Mouse (Mus musculus): ENCODE data around the gene Olfr1015. TPM values are rescaled to one million over a fixed set of nuclear protein-coding genes. Genes with fewer than 3 reads are reported as not detected.

Gene Olfr1015
- not detected for total RNA-seq (2021)
- long read RNA-seq, experiment 1: 0 reads
- long read RNA-seq, experiment 2: 0 reads

GRCm38 (mm10) chr2:85781717-85782116 is at the start of gene Olfr1015:
Gene Olfr1015 (plus strand): TSS chr2:85782017.
- intact Hi-C loops (cut with DNase I): no loop called here
- no peak for DNase-seq

DNA sequence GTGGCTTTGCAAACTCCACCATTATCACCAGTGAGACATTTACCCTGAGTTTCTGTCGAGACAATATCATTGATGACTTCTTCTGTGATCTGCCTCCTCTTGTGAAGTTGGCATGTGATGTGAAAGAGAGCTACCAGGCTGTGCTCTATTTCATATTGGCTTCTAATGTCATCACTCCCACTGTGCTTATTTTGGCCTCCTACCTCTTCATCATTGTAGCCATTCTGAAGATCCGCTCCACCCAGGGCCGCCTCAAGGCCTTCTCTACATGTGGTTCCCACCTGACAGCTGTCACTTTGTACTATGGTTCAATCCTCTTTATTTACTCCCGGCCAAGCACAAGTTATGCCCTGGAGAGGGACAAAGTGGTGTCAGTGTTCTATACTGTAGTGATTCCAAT is 28.0 kb upstream of the Olfr1015 start:
- no peak for DNase-seq
- intact Hi-C loops (cut with DNase I): no loop called here

DNA sequence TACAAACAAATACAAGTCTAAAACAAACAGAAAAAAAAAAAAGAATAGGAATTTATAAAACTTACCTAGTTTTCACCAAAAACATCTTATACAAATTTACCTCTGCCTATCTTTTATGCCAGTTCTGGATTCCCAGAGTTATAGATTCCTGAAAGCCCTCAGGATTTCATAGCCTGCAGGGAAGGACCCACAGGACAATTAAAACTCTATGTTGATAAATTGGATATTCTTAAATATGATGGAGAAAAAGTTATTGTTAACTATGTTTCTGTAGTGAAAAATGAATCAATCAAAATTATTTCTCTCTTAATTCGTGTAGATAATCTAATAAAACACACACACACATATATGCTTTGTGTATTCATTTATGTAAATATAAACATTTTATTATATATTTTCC is 19.2 kb upstream of the Olfr1015 start, which contains the start of gene Olfr1012:
Olfr1012 (minus strand) TSS at position 101 of the 400 bp plus-strand sequence.
- intact Hi-C loops (cut with DNase I): no loop called here
- DNase-seq: no peak

- no peak for DNase-seq
- intact Hi-C loops (cut with DNase I): no loop called here
Measured at GRCm38 (mm10) chr2:85766798-85767197, 15.0 kb upstream of the Olfr1015 start, which contains the start of gene Olfr1013. Gene Olfr1013 (plus strand): TSS chr2:85767098.

DNA sequence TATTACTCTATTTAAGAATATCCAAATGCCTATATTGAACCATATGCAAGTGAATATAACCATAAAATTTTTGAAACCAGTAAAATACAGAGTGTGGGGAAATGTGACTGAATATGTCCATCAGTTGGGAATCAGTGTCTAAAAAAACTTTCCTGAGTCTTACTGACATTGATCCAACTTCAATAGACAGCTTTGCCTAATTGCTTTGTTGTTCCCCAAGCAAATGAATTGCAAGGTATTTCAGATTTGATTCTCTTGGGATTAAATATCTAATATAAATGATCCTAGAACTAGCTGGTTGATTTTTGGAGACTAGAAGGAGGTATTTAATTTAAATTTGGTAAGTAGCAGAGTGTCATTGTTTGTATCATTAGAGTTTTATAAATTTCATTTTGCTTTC is 9.4 kb upstream of the Olfr1015 start, which contains the start of gene Olfr1014:
Olfr1014 (plus strand) TSS at position 301 of the 400 bp plus-strand sequence.
- intact Hi-C loops (cut with DNase I): no loop called here
- no peak for DNase-seq

DNA sequence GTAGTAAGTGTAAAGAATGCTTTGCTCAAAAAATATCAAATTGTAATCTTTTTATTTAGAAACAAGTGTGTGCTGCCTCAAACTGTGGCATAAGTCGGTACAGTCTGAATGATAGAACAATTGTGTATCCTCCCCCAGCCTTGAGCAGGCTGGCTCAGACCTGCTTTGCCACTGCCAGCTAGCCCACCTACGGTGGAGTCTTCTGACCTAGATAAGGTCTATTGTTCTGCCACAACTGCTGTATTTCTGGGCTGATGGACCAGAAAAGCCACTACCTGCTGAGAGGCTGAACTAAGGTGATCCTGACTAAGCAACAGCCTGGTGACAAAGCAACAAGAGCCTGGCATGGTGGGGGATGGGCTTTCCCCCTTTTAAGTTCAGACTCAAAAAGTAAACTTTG is 10.5 kb downstream of the Olfr1015 start:
- no peak for DNase-seq
- intact Hi-C loops (cut with DNase I): no loop called here

DNA sequence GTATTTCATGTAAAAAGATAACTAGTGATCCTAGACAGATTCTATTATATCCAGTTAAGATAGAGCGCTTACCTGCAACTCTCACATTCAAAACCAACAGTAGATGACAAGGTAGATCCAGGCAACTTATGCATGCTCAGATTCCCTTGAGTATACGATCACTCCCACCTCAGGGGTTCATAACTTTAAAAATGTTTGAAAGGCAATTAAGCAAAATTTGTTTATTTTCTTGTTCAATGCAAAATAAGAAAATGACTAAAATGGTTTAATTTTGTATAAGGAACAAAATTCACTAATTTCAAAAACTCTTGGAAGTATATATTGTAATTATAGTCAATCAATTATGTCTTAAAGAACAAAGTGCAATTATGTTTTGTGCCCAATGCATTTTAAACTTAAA is 20.6 kb downstream of the Olfr1015 start, which contains the start of gene Olfr1016:
Olfr1016 (minus strand) TSS at position 101 of the 400 bp plus-strand sequence.
- intact Hi-C loops (cut with DNase I): no loop called here
- DNase-seq: no peak

GRCm38 (mm10) chr2:85804501-85804900 is 22.7 kb downstream of the Olfr1015 start:
- no peak for DNase-seq
- intact Hi-C loops (cut with DNase I): no loop called here

DNA sequence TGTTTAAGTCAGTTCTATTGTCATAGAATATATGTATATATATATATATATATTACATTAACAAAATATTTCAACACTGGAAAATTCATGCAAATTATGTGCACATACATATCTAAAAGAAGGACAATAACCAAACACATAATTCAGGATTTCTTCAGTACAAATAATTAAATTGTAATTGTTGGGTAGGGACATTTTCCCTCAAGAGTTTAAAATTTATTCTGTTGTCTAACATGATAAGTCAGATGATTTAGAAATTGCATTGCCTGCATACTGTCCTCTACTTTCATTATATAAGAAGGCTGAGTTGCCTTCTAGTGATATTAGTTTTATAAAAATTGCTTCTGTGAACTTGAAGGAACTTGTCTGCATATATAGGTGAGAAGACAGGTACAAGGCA is 36.4 kb downstream of the Olfr1015 start, which contains the start of gene Olfr1018:
Olfr1018 (plus strand) TSS at position 301 of the 400 bp plus-strand sequence.
- intact Hi-C loops (cut with DNase I): no loop called here

More for the DNA sequence above, 36.4 kb downstream of the Olfr1015 start, which contains the start of gene Olfr1018:
- DNase-seq: no peak

Other genes with a start within 250 kb of the Olfr1015 start
- gene Olfr996, start 202.8 kb upstream of the Olfr1015 start, total RNA-seq (2021): not detected
- gene Olfr998, start 193.1 kb upstream of the Olfr1015 start, total RNA-seq (2021): not detected
- gene Olfr1000, start 170.1 kb upstream of the Olfr1015 start, total RNA-seq (2021): not detected
- not detected for gene Olfr1002, start 131.3 kb upstream of the Olfr1015 start, total RNA-seq (2021)
- not detected for gene Olfr154, start 117.6 kb upstream of the Olfr1015 start, total RNA-seq (2021)
- not detected for gene Olfr1006, start 103.2 kb upstream of the Olfr1015 start, total RNA-seq (2021)
- gene Olfr1008, start 92.6 kb upstream of the Olfr1015 start, total RNA-seq (2021): not detected
- gene Olfr1009, start 66.6 kb upstream of the Olfr1015 start, total RNA-seq (2021): not detected
- gene Olfr1012, start 19.3 kb upstream of the Olfr1015 start, total RNA-seq (2021): not detected
- not detected for gene Olfr1013, start 14.9 kb upstream of the Olfr1015 start, total RNA-seq (2021)
- not detected for gene Olfr1014, start 9.3 kb upstream of the Olfr1015 start, total RNA-seq (2021)
- not detected for gene Olfr1016, start 20.5 kb downstream of the Olfr1015 start, total RNA-seq (2021)
- gene Olfr1018, start 36.5 kb downstream of the Olfr1015 start, total RNA-seq (2021): not detected
- gene Olfr1019, start 63.5 kb downstream of the Olfr1015 start, total RNA-seq (2021): not detected
- gene Olfr1020, start 65.0 kb downstream of the Olfr1015 start, total RNA-seq (2021): not detected
- gene Olfr1022, start 86.6 kb downstream of the Olfr1015 start, total RNA-seq (2021): not detected
- gene Olfr1023, start 103.6 kb downstream of the Olfr1015 start, total RNA-seq (2021): not detected
- gene Olfr1024, start 123.0 kb downstream of the Olfr1015 start, total RNA-seq (2021): not detected
- not detected for gene Olfr1025-ps1, start 133.2 kb downstream of the Olfr1015 start, total RNA-seq (2021)
- not detected for gene Olfr1026, start 139.5 kb downstream of the Olfr1015 start, total RNA-seq (2021)
- not detected for gene Olfr1028, start 168.4 kb downstream of the Olfr1015 start, total RNA-seq (2021)
- gene Olfr1029, start 191.9 kb downstream of the Olfr1015 start, total RNA-seq (2021): not detected
- not detected for gene Olfr1030, start 197.3 kb downstream of the Olfr1015 start, total RNA-seq (2021)
- not detected for gene Olfr1031, start 208.3 kb downstream of the Olfr1015 start, total RNA-seq (2021)
- gene Olfr1032, start 223.5 kb downstream of the Olfr1015 start, total RNA-seq (2021): not detected
- gene Olfr1033, start 238.6 kb downstream of the Olfr1015 start, total RNA-seq (2021): 1 to 10 TPM; 3.4 to 7.1 TPM

Data from heart, postnatal 14 days (tissue).